Mouse (Mus musculus) kidney, adult 18-20 months (tissue): ENCODE measurements around the gene Zfp114.

Source experiments
- DNase-seq: peaks from one replicate; pipeline ENCODE4 v3.0.0; 2021

Gene Zfp114

DNA sequence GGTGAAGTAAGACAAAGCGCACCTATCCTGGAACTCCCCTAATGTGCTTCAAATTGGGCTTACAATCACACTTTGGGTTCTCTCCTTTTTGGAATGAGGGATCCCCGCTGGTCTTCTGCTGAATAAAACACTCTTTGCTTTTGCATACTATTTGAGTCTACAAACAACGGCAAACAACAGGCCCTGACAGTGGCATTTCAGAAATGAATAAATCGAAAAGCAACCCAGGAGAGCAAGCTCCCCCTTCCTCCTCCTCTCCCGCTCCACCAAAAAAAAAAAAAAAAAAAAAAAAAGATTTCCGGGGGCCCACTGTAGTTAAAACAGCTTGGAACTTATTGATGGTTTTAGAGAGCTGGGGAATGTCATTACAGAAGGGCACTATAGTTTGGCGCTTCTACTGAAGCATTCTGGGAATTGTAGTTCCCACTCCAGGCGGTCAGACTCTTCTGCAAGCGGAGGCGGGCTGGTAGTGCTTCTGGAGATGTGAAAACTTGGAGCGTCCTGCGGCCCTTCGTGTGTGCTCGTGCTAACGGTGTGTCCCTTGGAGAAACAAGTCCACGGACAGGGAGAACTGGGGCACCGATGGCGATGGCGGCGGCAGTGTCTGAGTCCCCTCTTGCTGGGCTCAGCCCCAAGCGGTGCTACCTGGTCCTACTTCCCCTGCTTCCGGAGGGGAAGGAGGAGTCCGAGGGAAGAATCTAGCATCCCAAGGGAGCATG lies at the start of gene Zfp114:
Gene Zfp114 (plus strand): TSS at position 443 of the 719 bp plus-strand sequence.
- peak; percentile 70 for DNase-seq

DNA sequence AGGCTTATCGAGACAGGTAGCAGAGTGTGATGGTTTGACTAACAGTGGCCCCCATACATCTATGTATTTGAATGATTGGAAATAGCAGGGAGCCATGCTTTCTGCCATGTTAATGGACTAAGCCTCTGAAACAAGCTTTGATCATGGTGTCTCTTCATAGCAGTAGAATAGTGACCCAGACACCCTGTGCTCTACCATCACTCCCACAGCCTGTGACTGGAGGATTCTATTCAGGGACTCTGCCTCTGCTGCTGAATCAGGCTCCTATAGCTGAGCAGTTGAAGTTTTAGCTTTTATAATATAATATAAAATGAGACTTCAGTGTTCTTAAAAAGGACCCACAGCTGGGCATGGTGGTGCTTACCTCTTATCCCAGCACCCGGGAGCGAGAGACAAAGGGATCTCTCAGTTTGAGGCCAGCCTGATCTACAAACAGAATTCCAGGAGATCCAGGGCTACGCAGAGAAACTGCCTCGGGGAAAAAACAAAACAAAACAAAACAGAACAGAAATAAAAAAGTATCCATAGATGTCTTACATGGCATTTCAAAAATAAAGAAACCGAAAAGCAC lies 41.4 kb upstream of the Zfp114 start:
- DNase-seq: no peak

DNA sequence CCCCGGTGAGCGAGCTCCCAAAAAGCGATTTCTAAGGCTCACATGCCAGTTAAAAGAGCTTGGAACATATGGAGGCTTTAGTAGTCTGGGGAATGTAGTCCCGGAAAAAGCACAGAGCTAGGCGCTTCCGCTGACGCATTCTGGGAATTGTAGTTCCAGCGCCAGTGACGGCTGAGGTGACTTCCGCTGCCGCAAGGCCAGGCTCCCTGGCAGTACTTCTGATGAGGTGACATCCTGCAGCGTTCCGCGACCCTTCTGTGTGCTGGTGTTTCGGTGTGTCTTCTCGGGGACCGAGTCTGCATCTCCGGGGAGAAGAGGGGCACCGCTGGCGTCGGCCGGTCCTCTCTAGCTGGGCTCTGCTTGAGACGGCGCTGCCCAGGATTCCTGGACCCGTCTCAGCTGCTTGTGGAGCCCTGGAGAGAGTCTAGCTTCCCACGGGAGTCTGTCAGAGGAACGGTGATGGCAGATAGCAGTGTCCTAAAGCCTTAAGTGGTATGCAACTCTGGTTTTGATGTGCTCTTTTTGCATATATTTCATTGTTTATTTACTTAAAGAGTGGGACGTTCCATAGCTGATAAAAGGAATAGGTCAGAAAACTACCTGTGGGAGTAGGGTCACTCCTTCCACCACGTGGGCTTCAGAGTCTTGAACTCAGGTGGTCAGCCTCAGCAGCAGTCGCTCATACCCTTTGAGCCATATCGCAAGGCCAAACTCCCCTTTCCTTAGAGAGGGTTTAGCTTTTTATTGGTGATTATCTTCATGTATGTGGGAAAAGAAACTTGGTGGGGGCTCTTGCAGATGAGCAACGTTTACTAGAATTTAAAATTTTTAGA lies 40.6 kb upstream of the Zfp114 start, which contains the start of gene Zfp235:
Gene Zfp235 (plus strand): TSS at position 174 of the 833 bp plus-strand sequence.
- peak; percentile 88 for DNase-seq

DNA sequence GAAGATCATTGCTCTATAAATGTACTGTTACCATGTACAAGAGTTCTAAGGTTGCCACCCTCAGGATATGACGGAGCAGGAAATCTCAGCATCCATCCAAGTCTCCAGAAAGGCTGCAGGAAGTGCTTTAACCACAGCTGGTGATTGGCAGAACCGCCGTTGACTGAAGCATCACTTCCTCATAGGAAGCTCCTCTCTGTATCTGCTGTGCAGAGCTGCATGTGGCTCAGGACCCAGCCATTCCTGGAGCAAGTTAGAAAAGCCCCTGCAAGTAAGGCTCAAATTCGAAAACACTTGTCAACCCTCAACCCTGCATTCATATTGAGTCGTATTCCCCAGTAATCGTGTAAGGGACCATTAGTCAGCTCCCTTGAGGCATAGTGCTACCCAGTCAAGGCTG lies 32.3 kb upstream of the Zfp114 start:
- no peak for DNase-seq

DNA sequence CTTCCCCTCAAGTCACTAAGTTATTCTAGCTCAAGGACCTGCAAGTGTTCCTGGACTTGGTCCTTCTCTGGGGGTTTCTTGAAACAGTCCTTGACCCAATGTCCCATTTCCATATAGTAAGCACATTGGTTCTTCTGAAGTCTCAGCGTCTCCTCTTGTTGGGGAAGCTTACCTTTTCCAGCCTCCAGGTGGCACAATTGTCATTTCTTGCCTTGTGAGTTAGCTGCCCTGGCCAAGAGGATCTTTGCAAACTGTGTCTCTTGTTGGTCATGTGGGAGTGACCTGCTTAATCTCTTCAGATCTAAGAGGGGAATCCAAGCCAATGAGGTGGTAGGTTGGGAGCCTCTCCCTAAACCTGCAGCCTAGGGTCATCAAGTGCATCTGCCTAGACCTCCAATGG lies 21.6 kb upstream of the Zfp114 start:
- peak; percentile 41 for DNase-seq

DNA sequence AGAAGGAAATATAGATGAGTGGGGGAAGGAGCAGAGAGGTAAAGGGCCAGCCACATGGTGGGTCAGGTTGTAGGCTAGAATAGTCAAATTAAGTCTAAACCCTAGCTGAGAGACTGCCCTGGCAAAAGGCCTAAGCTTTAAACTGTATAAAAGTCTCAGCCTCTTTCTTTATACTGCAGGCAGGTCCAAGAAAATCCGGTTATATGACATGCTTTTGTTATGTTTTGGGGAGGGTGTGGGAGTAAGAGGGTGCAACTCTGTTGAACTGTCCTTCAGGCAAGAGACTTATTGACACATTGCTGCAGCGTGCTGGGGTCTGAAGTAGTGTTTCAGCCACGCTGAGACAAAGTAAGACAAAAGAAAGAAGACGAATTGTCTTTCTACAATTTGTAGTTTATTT lies 2.7 kb upstream of the Zfp114 start:
- DNase-seq: no peak

DNA sequence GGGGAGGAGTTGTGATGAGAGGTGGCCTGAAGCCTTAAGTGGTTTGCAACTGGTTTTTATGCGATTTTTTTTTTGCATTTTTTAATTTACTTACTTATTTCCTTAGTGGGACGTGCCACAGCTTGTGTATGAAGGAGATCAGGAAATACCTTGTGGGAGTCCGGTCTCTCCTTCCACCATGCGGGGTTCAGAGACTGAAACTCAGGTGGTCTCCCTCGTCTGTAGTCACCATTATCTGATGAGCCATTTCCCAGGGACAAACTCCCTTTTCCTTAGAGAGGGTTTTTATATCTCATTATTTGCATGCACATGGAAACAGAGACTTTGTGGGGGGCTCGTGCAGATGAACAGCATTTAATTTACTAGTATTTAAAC lies 464 bp downstream of the Zfp114 start:
- DNase-seq: no peak

DNA sequence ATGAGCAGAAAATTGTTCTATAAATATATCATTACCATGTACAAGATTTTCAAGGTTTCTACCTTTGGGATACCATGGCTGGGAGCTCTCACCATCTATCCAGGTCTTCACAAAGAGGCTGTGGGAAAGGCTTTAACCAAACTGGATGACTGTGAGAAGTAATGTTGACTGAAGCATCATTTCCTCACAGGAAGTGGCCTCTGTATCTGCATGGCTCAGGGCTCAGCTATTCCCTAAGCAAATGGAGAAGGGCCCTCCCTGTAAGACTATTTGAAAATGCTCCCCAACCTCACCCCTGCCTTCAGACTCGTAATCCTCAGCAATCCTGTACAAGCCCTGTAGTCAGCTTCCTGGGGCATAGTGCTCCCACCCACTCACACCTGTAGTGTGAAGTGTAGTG lies 12.8 kb downstream of the Zfp114 start:
- no peak for DNase-seq

DNA sequence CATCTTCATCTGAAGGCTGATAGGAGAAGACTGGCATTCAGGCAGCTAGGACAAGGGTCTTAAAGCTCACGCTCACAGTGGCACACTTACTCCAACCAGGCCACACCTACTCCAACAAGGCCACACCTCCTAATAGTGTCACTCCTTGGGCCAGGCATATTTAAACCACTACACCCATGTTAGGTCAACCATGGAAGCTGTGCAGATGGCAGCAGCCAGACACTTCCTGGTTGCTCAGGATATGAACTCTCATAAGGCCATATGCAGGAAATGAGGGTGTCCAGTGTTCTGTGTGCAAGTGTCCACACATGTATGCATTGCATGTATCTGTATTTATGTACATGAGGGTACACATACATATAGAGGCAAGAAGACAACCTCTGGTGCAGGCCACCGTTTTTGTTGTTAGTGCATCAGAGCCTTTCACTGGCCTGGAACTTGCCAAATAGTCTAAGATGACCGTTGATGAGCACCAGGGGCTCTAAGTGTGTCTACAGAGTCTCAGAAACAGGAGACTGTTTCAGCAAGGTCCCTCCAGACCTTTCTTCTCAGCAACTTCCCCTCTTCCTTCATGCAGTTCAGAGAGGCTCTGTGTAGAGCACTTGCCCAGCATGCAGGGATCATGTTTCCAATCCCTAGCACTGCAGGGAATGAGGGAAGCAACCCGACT lies 14.2 kb downstream of the Zfp114 start:
- DNase-seq: no peak

DNA sequence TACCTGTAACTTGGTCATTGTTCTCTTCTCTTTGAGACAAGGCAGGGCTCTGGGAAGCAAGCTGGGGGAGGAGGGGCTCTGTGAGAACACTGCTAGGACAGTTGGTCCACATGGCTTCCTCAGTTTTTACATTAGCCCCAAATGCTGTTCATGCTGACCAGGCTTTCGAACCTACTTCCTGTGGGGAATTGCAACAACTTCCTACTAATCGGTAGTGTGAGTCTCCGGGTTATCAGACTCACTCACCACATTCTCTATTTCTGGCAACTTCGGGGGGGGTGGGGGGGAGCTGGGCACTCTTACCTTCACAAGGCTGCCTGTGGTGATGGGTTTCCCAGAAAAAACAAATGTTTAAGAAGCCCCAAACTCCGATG lies 14.7 kb downstream of the Zfp114 start:
- no peak for DNase-seq

DNA sequence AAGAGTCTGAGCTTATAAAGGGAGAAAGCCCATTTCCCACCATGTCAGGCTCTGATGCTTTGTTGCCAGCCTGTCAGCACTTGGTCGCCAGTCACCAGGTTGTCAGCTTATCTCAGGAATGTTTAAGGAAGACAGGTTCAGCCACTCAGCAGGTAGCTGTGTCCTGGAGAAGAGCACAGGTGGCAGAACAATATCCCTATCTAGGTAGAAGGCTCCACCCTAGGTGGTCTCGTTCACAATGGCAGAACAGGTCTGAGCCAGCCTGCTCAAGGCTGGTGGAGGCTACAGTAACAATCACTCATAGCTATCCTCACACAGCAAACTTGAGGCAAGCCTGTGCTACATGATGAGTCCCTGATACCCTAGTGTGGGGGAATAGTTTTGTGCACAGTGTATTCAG lies 16.5 kb downstream of the Zfp114 start:
- DNase-seq: no peak

DNA sequence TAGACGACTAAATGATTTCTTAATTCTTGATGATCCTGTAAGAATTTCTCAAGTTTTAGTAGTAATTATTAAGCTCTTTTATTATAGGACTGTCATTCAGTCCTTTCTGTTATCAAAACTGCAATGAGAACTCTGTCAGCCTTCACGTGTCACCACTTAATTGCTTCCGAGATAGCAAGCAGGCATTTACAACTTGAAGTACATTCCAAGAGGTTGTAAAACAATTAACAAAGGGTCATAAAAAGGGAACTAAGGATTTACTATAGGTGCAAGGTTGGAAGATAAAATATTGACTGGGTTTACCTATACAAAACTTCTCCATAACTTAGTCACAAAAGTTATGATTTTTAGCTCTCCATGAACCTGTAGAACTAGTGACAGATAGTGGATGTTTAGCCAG lies 18.3 kb downstream of the Zfp114 start:
- DNase-seq: no peak

DNA sequence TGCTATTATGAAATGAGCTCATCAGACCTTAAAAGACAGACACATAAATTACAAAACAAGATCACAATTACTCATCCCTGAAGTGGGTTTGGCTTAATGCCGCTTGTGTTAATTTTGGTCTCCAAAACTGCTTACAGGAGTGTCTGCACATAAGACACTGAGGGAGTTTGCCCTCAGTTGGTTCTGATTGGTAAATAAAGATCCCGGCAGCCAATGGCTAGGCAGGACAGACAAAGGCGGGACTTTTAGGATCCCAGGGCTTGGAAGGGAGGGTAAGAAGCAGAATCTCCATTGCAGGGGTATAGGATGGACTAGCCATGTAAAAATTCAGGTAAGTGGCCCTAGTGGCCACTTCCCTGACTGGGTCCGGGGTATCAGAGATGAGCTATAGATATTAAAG lies 22.1 kb downstream of the Zfp114 start:
- no peak for DNase-seq

DNA sequence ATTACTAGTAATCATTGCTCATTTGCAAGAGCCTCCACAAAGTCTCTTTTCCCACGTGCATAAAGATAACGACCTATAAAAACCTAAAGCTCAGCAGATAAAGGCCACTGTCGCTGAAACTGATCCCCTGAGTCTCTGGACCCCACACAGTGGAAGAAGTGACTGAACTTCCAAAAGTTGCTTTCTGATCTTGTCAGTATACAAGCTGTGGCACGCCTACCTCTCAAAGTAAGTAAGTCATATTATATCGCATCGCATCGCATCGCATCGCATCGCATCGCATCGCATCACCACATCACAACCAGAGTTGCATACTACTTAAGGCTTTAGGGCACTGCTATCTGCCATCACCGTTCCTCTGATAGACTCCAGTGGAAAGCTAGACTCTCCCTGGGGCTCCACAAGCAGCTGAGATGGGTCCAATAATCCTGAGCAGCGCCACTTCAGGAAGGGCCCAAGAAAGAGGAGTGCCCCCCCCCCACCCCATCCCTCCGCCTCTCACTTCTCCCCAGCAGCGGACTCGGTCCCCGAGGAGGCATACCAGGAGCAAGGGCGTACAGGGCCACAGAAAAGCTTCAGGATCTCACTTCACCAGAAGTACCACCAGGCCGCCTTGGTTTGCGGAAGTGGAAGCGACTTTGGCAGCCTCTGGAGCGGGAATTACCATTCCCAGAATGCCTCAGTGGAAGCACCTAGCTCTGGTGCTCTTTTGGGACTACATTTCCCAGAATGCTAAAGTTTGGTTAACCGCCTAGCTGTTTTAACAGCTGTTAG lies 32.8 kb downstream of the Zfp114 start:
- peak; percentile 71 for DNase-seq

DNA sequence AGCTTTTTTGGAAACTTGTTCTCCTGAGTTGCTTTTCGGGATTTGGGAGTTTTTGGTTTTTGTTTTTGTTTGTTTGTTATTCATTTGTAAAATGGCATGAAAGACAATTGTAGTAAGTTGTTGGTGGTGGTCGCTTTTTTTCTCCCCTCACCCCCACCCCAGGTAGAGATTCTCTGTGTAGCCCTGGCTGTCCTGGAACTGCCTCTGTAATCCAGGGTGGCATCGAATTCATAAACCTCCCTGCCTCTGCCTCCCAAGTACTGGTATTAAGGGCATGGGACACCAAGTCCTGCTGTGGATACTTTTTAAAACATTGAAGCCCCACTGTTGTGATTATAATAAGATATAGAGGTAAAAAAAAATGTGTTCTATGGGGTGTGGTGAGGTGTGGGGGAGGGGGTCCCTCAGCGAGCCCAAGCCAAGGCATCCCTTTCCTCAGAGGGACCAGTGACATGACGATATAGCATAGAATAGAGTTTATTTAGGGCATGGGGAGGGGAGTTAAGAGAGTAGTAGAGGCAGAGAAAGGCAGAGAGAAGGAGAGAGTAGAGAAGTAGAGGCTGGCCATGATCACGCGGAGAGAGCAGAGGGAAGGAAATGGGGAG lies 33.5 kb downstream of the Zfp114 start:
- DNase-seq: no peak

DNA sequence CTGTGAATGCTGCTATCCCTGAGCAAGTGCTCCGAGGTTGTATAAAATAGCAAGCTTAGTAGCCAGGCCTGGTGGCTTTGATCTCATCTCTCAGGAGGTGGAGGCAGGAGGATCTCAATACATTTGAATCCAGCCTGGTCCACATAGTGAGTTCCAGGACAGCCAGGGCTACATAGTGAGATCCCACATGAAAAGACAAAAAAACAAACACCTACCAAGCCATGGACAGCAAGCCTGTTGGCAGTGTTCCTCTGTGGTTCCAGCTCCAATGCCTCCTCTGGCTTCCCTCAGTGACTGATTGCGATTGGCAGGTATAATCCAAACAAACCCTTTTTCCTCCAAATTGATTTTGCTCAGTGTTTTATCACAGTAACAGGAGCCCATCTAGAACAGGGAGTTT lies 35.4 kb downstream of the Zfp114 start:
- DNase-seq: no peak

DNA sequence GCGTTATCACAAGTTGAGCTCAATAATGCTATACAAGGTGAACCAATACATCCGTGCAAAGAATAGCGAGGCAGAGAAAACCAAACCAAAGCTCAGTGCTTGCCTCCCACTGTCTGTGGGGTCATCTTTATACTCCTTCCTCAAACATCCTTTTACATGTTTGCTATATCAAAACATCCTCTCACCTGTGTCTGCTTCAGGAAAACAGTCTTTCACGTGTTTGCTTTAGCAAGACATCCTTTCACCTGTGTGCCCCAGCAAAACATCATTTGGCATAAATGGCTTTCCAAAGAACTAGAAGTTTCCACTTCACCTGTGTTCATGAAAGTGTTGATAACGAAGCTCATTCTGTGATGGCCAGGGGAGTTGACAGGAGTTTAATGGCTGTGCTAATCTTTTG lies 36.5 kb downstream of the Zfp114 start, which contains the start of gene Zfp111:
Gene Zfp111 (minus strand): TSS at position 101 of the 400 bp plus-strand sequence.
- DNase-seq: no peak
